Mouse (Mus musculus) gastrocnemius, postnatal 10 days (tissue): ENCODE measurements around the gene Cars. TPM values are rescaled to one million over a fixed set of nuclear protein-coding genes. Genes with fewer than 3 reads are reported as not detected.
"Not testable (repeated sequence)": the region's sequence is repeated elsewhere in the genome, so short reads cannot be mapped to it uniquely, and the experiment has no call there.

Experiments used
- DNase-seq: peaks from one replicate; pipeline ENCODE4 v3.0.0; 2021; ENCODE audit warnings: mixed read lengths
- total RNA-seq, 2 experiments: library from RNA; stranded (reverse); gene quantifications; 2 replicates each; pipeline ENCODE4 v1.2.3; 2021

Cars gene
- total RNA-seq, 2 experiments from 2014 or later: 36.0 to 43.5 TPM

- no peak for DNase-seq
Measured at GRCm38 (mm10) chr7:143587586-143587985, 12.3 kb downstream of the Cars start.

DNA sequence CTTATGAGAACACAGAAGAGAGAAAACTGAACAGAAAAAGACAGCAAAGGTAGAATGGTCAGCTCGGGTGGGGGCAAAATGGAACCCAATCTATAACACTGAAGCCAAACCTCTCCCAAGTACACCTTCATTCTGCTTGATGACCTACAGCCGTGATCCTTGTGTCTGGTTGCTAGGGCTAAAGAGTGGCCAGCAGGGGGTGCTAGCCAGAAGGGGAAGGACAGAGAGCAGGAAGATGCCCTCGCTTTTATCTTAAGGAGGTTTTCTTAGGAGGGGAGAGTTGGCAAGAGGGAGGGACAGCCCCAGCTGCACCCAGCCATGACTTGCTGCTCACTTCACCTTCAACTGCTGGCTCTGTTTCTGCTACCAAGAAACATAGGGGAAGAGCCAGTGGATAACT is 15.9 kb downstream of the Cars start:
- peak; percentile 81 for DNase-seq

GRCm38 (mm10) chr7:143583025-143583424 is 16.9 kb downstream of the Cars start:
- DNase-seq: no peak

DNA sequence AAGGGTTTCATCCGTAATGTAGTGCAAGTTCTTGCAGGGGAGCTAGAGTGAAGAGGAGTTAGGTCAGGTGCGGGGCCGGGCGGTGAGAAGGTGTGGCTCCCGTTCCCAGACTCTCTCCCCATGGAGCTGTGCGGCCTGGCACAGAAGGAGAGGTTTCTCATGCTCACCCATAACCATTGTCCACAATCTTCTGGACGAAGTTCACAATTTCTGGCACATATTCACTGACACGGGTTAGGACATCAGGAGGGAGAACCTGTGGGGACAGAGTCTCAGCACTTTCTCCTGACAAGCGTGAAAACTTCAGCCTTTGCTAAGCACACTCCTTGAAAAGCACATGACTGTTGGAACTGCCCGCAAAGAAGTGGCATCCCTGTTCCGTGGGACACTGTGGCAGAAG is 24.1 kb downstream of the Cars start:
- DNase-seq: no peak

DNA sequence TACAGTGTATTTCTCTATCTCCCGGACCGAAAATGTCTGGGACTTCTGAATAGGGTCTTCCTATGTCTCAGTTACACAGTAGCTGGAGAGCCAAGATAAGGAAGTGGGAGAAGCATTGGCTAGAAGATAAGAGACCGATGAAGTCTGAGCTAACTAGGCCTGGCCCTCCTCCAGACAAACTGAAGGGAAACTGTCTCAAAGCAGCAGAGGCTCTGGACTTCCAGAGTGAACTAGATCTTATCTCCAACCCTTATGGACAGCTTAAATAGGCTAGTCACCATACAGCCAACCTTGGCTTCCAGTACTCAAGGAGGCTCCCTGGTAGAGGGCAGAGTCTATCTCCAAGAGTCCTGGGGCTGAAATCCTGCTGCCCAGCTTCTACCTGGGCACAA is 34.2 kb downstream of the Cars start:
- DNase-seq: no peak

DNA sequence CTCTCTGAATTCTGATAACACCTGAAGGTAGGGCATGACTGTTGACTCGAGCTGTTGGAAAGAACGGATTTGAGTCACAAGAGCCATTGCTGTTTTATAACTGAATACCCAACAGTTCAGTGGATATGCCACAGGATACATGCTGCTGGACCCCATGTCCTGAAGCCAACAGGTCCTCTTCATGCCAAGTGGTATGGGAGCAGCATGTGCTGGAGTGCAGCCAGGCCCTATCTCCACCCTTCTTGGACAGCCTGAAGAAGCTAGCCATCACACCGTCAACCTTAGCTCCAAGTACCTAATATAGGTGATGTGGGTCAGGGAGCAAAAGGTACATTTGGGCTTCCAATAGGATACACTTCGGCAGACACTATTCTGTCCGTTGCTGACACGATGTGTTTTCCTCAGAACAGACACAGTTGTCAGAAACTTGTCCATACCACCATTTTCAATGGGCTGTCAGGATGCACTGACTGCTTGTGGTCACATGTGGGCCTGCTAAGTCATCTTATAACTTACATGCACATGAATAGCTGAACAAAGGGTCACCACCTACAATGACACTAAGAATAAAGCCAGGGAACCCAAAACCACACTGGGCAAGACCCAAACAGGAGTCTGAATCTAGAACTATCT is 34.8 kb downstream of the Cars start:
- DNase-seq: no peak

DNA sequence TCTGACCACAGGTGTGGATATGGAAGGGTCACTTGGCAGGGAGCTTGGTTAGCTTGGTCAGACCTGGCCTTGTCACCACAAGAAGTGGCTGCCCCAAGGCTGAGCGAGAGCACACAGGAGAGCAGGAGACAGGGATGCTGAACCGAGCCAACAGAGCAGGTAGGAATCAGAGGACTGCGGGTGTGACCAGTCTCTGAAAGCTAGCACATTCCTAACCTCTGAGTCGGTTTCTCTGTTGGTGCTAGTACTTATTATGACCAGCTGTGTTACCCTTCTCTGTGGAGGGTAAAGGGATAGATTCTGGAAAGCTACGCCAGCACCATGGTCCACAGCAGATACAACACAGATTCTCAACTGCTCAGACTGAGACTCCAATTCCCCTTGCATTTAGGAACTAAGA is 36.1 kb downstream of the Cars start:
- DNase-seq: no peak

DNA sequence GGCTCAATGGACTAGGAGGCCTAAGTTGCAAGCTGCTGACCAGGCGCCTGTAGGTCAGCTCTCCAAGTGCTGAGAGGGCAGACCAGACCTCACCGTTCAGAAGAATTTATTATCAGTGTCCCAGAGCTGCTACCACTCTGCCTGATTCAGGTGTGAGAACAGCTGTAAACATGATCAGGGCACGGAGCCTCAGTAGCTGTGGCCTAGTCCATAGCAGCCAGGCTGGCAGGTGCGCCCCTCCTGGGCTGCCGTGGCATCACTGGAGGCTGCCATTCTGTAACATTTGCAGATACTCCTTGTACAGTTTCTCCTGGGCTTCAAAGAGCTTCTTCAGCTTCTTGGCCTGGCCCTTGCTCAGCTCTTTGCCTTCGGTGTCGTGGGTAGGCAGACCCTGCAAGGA is 42.3 kb downstream of the Cars start:
- no peak for DNase-seq

GRCm38 (mm10) chr7:143556964-143557610 is 42.8 kb downstream of the Cars start:
- DNase-seq: peak; percentile 70

DNA sequence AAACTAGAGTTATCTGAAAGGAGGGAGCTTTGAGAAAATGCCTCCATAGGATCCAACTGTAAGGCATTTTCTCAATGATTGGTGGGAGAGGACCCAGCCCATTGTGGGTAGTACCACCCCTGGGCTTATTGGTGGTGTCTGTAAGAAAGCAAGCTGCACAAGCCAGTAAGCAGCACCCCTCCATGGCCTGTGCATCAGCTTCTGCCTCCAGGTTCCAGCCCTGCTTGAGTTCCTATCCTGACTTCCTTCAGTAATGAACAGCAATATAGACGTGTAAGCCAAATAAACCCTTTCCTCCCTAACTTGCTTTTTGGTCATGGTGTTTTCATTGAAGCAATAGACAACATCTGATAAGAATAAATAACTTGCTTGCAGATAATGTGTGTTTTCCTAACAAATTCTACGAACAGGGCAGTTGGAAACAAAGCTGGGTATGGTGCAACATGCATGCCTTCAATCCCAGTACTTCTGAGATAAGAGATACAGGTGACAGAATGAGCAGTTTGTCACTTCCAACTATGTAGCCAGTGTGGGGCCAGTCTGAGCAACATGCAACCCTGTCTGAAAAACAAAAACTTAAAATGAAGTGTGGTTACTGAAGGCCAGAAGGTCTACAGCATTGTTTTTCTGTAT is 50.2 kb downstream of the Cars start:
- DNase-seq: no peak

DNA sequence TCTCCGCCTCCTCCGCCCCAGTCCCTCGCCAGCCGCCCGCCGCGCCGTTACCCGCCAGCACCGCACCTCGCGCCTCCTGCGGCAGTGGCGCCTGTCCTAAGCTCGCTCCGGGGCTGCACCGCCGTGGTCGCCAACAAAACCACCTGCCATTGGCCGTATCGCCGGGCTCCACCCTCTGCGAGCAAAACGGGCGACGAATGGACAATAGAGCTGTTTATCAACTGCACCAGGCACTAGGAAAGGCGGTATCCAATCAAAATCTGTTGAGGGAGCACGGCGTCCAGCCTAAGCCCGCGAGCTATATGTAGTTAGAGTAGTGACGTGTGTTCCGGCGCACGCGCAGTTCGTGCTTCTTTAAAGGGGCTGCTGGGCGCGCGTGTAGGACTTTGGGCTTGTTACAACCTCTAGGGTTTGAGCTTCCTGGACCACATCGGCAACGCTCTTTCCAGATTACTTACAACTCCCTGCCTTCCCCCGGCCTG is 50.9 kb downstream of the Cars start, which contains the start of gene Nap1l4:
TSS of gene Nap1l4 (minus strand) at position 131 of the 482 bp plus-strand sequence.
- DNase-seq: peak; percentile 95

- DNase-seq: no peak
Measured at GRCm38 (mm10) chr7:143548231-143548961, 51.5 kb downstream of the Cars start.

DNA sequence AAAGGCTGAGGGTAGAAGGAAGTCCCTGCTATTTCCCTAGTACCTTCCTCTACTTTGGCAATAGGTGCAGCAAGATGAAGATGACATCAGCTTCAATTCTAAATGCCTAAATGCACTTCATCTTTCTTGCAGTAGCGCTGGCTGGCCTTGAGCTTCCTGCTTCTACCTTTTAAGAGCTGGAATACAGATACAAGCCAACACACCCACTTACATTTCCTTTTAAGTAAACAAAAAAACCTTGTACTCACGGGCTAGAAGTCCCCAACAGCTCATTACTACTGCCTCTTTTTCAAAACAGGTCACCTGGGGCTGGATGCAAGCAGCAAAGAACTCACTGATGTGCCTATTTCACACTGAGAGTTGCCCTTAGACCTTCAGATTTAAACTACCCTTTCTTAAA is 53.3 kb downstream of the Cars start:
- no peak for DNase-seq

DNA sequence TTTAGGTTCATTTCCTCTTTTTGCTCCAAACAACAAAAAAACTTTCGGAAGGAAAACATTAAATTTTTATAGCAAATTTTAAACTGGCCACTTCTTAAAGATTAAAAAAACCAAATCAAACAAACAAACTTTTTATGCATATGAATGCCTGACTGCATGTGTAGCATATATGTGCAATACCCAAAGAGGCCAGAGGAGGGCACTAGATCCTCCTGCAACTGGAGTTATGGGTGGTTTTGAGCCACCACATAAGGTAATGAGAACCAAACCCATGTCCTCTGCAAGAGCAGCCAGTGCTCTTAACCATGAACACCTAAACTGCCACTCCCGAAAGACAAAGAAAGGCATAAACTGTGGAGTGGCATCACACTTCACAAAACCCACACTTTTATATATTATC is 55.5 kb downstream of the Cars start:
- DNase-seq: peak; percentile 20

- no peak for DNase-seq
Measured at GRCm38 (mm10) chr7:143538671-143539070, 61.2 kb downstream of the Cars start.

DNA sequence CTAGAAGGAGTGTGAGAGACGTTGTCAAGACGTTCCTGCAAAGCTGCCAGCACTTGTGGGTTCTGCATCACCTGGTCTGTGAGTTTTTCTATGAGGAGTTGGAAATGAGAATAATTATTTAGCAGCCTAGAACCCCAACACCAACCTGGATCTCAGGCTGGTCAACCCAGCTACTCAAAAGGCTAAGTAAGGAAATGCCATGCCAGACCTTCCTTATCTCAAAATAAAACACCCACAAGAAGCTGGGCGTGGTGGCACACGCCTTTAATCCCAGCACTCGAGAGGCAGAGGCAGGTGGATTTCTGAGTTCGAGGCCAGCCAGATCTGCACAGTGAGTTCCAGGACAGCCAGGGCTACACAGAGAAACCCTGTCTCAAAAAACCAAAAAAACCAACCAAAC is 61.7 kb downstream of the Cars start:
- not testable (repeated sequence) for DNase-seq

- no peak for DNase-seq
Measured at GRCm38 (mm10) chr7:143536251-143536650, 63.6 kb downstream of the Cars start.

DNA sequence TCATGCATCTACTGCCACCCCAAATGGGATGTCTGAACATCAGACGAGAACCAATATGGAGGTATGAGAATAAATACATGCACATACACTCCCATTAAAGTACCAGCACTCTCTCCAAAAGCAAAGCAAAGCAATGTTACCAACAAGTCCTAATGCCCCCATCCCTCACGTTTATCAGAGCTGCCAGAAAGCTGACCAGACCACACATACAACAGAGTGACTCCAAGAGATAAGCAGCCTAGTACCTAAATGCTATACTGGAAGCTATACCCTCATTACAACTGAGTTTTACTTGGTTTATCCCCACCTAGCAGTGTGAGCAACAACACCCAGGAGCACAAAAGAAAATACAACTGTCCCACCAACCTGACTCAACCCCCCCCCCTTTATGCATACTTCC is 66.6 kb downstream of the Cars start:
- no peak for DNase-seq

- no peak for DNase-seq
Measured at GRCm38 (mm10) chr7:143532410-143532809, 67.5 kb downstream of the Cars start.

- no peak for DNase-seq
Measured at GRCm38 (mm10) chr7:143519333-143519732, 80.6 kb downstream of the Cars start.

GRCm38 (mm10) chr7:143514416-143514768 is 85.5 kb downstream of the Cars start:
- DNase-seq: no peak

DNA sequence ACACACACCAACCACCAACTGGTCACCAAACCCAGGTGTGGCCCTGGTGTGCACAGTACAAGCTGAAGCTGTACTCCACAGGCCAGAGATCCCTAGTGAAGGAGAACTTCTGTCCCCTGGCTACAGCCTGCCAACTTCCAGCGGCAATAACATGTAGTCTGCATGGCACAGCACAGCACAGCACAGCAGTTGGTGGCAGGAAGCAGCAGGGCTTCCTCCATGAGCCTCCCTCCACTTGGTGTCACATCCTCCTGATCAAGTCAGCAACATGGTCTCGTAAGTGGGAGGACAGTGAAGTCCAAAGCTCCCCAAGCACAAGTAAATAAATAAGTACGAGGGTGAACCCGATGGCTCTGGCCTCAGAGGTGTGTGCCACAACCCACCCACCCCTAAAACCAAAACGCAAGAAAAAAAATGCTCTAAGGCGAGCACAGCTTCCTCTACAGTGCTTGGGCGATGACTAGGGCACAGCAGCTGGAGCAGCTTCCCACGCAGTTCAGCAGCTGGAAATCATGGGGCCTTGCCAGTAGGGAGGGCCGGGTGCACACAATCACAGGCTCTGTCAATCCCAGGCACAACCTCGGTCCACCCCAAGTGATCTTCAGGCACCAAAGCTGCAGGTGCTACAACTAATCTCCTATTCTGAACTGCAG is 86.0 kb downstream of the Cars start:
- no peak for DNase-seq

DNA sequence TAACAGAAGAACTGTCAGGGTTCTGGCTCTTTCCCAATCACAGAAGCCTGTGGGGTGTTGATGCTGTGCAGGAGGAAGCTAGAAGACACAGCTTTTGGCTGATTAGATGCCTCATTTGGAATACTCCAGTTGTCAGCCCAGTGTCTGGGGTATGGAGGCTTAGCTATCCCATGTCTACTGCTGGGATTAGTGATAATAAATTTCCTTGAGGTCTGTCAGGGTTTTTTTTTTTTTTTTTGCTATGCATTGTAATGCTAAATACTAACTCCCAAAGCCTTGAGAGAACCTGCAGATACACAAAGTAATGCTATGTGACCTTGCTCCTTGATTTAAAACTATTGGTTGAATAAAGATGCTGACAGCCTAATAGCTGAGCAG is 88.6 kb downstream of the Cars start:
- DNase-seq: no peak
